Mouse (Mus musculus): ENCODE data around the gene Amz1.

GRCm38 (mm10) chr5:140785240-140785872 lies 61.4 kb downstream of the Amz1 start:
- no peak for TF ChIP-seq CTCF (IDR thresholded peaks at IDR 0.05; ENCODE audit: extremely low read depth, insufficient read depth, low read length)
- TF ChIP-seq POLR2A (IDR thresholded peaks at IDR 0.05; ENCODE audit: extremely low read depth, insufficient read depth, low read length): no peak

Measured in cortical plate, adult 2 months (tissue).